Mouse (Mus musculus) kidney, postnatal 14 days (tissue): ENCODE data around the gene Ccdc93.

ENCODE experiments used
- DNase-seq: peaks from one replicate; pipeline ENCODE4 v3.0.0; 2022; ENCODE audit warnings: mixed read lengths

The Ccdc93 gene

DNA sequence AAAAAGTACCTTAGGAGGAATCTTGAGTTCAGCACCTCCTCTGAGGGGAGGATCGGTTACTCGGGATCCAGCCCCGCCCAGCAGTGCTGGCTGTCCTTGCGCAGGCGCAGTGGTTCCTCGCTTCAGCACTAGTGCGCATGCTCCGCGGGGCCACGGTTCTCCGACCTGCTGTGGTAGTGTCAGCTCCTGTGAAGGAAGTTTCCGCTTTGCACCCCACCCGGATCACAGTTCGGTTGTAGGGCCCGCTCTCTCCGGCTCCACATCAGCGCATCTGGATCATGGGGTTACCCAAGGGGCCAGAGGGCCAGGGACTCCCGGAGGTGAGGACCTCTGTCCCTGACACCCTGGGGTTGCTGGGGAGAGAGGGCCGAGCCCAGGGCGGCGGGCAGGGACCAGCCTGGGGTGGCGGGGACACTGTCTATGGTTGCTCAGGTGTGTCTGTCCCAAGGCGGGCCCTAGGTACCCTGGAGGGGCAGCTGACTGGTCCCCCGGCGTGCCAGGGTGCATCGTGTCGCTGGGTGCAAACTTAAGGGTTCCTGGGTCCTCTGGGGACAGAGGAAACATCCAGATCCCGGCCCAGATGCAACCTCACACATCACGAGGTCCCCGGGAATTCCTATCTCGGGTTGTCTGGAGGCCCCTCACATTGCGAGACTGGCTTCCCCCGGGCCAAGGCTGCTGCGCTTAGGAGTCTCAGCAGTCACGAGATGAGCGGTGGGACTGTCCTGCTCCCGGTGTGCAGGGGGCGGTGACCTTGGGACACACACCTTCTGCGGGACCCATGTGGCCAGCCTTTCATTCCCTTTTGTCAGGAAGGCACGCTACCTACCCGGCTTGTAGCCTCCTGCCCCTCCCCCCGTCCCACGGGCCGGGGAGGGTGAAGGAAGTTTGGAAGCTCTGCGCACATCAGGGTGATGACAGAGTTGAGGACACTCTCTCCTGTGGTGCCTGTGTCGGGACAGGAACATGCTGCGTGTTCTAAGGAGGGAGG lies at the start of gene Ccdc93:
TSS of gene Ccdc93 (plus strand) at position 112 of the 991 bp plus-strand sequence.
- DNase-seq = peak; percentile 99

GRCm38 (mm10) chr1:121381562-121381961 lies 49.3 kb upstream of the Ccdc93 start:
- no peak for DNase-seq

GRCm38 (mm10) chr1:121388312-121388711 lies 42.5 kb upstream of the Ccdc93 start:
- DNase-seq = no peak

DNA sequence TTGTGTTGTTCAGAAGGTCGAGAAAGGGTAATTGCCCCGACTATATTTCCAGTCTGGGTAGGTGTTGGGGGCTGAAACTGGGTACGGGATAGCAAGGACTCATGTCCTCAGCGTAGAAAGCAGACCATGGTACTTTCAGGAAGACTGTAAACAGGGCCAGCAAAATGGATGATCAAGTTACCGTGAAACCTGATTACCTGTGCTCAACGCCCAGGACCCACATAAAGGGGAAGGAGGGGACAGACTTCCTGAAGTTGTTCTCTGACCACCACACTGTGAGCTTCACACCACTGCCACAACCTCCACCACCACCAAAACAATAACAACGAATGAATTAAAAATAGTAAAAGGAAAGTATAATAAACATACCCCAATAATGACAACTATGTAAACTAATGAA lies 42.1 kb upstream of the Ccdc93 start:
- DNase-seq = no peak

- DNase-seq = no peak
Observed at GRCm38 (mm10) chr1:121389574-121389973, 41.3 kb upstream of the Ccdc93 start.

DNA sequence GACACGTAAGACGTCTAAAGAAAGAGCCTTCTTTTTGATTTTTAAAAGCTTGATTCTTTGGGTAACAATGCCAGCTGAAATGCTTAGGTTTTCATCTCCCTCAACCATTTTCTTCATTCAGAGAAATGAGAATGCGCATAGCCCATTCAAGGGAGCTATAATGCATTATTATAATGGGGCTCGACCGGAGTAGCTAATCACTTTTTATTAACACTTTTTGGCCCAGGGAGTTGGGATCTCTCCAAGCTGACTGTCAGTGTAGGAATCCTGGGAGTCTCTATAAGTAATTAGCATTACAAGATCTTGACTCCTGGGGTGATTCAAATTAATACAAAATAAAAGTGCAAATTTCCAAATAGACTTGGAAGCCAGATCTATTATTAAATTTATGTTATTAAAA lies 40.8 kb upstream of the Ccdc93 start:
- no peak for DNase-seq

DNA sequence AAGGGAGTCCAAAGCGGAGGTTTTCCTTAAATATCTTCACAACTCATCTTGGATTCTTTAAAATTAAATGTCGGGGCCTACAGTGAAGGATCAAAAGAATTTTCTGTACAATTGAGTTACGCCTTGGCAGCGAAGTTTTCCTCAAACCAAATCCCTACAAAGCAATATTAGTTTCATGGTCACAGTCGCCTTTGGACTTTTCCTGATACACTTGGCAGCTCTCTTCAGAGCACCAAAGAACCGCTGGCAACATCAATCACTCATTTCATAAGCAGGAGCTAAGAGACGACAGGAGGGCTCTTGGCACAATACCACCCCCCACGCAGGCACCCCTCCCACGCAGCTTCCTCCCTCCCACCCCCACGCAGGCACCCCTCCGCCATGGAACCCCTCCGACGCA lies 40.4 kb upstream of the Ccdc93 start:
- DNase-seq = no peak

DNA sequence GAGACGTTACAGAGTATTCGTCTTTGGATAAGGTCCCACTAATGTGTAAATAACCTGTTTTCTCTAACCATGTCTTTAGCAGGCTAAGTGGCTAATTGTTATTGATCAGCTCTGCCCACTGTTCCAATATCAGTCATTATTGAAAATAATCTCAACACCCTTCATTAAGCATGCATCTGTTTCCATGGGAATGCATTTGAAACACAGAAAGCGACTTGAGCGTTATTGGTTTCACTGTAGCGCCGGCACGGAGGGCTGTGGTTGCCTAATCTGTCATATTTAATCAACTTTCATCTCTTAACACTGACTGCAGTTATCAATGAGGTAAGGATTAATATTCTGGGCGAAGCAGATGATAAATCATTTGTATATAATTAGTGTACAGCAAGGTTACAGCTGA lies 40.0 kb upstream of the Ccdc93 start:
- no peak for DNase-seq

GRCm38 (mm10) chr1:121393117-121393516 lies 37.7 kb upstream of the Ccdc93 start:
- DNase-seq = no peak

GRCm38 (mm10) chr1:121394764-121395163 lies 36.1 kb upstream of the Ccdc93 start:
- DNase-seq = peak; percentile 60

DNA sequence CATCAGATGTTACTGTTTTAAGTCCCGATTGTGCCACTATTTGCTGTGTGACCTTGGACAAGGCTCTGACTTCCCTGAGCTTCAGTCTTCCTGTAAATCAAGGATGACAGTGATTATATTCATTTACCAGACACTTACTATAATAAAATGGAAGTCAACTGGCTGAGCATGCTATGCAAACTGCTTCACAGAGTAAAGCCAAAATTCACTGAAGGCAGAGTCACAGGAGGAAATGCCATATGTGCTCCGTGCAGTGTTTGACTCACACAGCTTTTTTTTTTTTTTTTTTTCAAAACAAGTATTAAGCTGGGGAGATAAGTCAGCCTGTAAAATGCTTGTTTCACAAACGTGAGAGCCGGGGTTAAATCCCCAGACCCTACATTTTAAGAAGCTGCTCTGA lies 34.3 kb upstream of the Ccdc93 start:
- no peak for DNase-seq

GRCm38 (mm10) chr1:121398231-121398630 lies 32.6 kb upstream of the Ccdc93 start:
- DNase-seq = no peak

- DNase-seq = peak; percentile 59
Observed at GRCm38 (mm10) chr1:121398986-121399881, 31.6 kb upstream of the Ccdc93 start.

GRCm38 (mm10) chr1:121400243-121400642 lies 30.6 kb upstream of the Ccdc93 start:
- DNase-seq = peak; percentile 39

DNA sequence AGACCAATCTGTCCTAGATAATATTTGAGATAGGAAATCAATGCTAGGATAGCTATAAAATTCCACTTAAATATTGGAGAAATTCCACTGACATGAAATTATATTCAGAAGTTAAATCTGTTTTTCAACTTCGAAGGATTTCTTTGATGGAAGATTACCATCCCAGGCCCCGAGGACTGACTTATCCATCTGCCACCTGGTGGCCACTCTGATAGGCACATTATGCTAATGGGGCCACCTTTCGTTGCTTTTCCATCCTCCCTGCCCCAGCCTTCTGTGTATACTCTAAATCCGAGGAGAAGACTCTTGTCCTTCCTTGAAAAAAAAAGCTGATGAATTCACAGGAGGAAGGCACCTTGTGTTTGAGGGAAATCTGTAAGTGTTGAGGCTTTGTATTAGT lies 11.8 kb upstream of the Ccdc93 start:
- peak; percentile 48 for DNase-seq

- DNase-seq = no peak
Observed at GRCm38 (mm10) chr1:121419569-121420265, 11.1 kb upstream of the Ccdc93 start.

DNA sequence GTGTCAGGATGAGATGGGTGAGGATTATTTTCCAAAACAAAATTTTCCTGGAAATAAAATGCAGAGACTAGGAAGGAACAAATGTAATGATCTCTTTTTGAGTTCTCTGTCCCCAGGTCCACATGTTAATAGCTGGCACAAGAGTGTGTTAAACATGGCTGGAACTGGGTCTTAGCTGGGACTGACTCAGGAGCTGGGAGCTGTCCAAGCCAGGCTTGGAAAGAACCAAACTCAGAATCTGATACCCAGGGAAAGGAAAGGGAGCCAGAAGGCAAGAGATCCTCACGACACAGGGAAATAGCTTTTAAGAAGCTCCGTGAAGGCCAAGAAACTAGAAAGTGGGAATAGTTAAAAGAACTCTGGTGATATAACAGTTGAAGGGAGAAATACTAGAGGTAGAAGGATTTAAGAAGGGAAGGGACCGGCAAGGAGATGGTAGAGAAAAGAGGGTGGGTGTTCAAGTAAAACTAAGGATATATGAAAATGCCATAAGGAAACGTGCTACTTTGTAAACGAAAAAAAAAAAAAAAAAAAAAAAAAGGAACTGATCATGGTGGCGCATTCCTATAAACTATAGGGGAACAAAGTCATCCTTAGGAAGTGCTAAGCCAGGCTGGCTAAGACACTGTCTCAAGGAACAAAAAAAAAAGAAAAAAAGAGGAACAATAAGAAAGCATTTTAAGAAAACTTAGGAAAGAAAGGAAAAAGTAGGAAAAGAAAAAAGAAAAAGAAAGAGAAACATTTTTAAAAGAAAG lies 489 bp upstream of the Ccdc93 start:
- DNase-seq = no peak

DNA sequence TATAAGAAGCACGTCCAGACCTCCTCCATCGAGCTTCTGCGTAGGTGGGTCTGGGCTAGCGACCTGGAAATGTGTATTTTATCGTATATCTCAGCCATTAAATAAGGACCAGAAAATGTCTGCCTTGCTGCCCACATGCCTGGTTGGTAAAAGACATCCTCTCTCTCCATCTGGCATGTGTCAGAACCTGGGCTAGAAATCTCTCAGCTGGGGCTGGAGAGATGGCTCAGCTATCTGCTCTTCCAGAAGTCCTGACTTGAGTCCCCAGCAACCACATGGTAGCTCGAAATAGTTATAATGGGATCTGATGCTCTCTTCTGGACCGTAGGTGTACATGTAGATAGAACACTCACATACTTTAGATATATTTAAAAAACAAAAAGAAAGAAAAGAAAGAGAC lies 5.1 kb downstream of the Ccdc93 start:
- no peak for DNase-seq

DNA sequence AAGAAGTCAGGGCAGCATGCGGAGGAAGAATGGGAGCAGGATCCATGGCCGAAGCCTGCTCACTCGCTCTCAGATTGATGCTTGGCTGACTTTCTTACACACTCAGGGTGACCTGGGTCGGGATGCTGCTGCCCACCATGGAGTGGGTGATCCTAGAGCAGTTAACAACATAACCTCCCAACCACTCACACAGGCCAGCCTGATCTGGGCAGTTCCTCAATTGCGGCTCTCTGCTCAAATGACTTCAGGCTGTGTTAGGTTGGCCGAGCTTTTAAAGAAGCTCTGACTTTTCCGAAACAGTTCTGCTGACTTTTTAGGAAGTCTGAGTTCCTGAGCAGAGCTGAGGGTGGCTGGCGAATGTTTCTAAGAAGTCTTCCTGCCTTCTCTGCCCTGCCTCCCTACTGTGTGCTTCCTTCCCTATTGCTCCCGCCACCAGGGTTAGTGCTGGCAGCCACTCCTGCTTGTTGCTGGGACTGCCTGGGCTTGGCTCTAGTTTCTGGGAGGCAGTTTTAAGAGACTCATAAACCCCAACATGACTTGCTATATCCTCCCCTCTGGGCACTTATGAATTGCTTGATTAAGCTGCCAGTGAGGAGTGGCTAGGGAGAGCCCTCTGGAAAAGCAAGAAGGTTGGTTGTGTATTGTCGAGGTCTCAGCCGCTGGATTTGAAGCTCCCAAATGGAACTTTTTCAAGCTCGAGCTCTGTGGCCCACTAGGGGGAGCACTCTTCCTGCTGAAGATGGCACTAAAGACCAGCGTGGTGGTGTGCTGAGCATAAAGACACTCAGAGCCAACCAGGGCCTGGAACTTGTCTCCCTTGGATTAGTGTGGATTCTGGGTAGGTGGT lies 9.9 kb downstream of the Ccdc93 start:
- DNase-seq = peak; percentile 65

DNA sequence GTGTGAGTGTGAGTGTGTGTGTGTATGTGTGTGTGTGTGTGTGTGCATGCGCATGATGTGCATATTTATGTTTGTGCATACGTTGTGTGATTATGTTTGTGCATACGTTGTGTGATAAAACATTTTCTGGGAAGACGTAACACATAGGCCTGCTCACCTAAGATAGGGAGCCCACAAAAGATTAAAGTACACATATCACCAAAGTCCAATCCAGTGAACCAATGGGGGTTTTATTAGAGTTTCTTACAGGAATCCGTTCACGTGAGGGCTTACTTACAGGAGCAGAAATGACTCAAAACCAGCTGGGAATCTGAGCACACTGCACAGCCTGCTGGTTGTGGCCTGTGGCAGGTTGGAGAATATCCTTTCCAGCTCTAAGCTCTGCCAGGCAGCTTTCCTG lies 13.3 kb downstream of the Ccdc93 start:
- no peak for DNase-seq

GRCm38 (mm10) chr1:121447216-121447615 lies 16.4 kb downstream of the Ccdc93 start:
- DNase-seq = no peak
